Mouse (Mus musculus): ENCODE results near the gene Tmem179b.

Tmem179b gene

DNA sequence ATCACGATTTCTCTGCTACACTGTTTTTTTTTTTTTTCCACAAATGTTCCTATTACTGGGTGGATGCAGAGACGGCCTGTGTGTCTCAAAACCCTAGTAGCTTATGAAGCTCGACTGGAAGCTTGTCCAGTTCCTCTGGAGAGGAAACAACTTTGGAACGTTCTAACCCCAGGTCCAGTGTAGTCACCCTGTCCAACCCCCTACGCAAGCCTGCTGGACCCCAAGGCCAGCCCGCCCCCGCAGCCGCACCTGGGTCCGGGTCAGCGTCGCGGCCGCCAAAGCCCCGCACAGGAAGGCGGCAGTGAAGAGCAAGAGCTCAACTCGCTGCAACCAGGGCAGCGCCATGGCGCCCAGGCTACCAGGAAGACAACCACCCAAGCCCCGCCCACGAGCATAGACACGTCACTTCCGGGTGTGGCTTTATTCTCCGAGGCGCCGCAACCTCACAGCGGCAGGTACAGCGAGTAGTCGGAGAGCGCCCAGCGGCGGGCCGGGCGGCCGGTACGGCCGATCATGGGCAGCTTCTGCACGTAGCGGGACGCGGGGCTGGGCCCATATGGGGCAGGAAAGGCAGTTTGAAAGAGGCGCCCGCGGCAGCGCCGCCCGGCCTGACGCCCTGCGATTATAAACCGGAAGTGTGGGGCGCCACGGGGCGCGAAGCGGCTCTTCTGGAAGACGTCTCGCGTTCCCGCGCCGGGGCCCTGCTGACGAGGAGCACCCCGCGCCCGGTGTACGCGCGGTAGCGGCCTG is at the start of gene Tmem179b:
Gene Tmem179b (minus strand): TSS at position 382 of the 750 bp plus-strand sequence.
- DNase-seq (ENCODE audit: low read depth, low spot score) = peak; percentile 83

GRCm38 (mm10) chr19:8822696-8823095 is 48.4 kb upstream of the Tmem179b start:
- no peak for DNase-seq (ENCODE audit: low read depth, low spot score)

GRCm38 (mm10) chr19:8821146-8821545 is 46.9 kb upstream of the Tmem179b start:
- DNase-seq (ENCODE audit: low read depth, low spot score) = no peak

DNA sequence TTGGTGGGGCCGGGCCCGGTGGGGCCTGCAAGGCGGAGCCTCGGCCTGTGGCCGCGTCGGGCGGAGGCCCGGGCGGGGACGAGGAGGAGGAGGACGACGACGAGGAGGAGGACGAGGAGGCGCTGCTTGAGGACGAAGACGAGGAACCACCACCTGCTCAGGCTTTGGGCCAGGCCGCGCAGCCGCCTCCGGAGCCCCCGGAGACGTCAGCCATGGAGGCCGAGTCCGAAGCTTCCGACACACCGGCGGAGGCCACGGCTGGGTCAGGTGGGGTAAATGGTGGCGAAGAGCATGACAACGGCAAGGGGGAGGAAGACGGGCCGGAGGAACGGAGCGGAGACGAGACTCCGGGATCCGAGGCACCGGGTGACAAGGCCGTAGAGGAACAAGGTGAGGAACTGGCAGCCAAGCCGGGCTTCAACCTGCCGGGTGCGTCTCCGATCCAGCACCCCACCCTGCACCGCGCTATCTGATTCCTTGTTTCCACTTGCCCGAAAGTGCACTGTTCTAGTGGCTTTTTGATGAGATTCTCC is 46.2 kb upstream of the Tmem179b start:
- no peak for DNase-seq (ENCODE audit: low read depth, low spot score)

- DNase-seq (ENCODE audit: low read depth, low spot score) = peak; percentile 97
Measured at GRCm38 (mm10) chr19:8819596-8820423, 45.5 kb upstream of the Tmem179b start, which contains the start of gene Hnrnpul2. Gene Hnrnpul2, plus strand, starts transcription at chr19:8820010.

DNA sequence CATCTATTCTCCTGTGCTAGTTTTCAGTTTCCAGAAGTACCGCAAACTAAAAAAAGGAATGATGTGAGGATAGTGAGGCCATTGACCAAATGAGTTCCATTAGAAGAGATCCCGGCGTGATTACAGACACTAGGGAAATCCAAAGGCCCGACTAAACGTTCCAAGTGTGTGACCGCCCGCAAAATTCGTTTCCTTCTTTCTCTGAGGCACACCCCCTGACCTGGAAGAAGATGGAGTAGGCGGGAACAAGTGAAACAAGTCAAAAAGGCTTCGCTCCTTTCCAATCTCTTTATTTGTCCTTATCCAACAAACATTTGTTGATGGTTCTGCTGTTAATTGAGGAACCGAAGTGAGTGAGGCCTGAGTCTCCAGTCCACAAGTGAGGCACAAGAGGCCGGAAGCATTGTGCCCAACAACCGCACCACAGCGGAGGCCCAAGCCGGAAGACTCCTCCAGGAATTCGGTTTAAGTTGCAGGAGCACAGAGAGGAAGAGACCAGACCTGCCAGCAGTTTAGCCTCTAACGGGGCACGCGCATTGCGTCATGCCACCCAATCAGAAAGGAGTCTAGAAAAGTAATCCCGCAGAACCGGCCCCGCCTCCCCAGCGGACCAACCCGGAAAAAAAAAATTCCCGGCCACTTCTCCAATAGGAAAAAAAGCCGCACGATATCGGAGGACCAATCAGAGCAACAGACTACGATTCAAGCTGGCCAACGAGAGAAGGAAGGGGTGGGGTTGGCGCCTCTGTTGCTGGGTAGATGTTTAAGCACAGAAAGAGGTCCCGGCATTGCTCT is 44.7 kb upstream of the Tmem179b start, which contains the start of gene Ttc9c:
Gene Ttc9c (minus strand): TSS at position 533 of the 795 bp plus-strand sequence.
- DNase-seq (ENCODE audit: low read depth, low spot score) = peak; percentile 97

DNA sequence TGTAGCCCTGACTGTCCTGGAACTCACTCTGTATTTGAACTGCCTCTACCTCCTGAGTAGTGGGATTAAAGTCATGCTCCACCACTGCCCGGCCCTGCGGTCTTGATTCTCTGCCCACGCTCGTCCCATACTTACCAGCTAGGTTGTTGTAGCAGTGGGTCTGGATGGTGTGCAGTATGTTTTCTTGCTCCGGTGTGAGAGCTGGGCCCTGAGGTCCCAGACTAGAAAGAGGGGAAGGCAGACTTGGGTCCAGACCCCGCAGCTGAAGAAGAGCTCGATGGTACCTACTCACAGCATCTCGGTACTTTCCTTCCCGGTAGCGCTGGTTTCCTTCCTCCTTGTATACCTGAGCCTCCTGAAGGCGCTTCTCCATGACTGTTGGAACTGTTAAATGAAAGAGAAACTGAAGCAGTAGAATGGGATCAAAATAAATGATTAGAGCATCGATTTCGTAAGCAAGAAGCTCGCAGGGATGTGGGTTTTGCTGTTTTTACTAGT is 44.1 kb upstream of the Tmem179b start:
- no peak for DNase-seq (ENCODE audit: low read depth, low spot score)

DNA sequence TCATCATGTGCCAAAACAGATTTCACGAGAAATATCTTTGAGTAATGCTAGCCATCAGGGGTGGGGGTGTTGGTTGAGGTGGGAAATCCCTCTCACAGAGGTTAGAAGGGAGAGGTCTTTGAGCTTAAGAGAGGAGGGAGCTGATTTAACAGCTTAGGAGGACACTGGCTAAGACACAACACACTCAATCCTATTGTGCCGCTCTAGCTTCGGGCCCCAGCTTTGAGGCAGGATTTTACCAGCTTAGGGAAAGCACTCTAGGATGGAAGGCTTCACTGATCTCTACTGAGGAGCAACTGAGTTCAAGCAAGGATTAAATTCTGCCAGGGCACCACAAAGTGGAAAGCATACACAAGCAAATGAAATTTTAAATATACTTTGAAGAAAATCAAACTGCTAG is 42.7 kb upstream of the Tmem179b start:
- DNase-seq (ENCODE audit: low read depth, low spot score) = no peak

DNA sequence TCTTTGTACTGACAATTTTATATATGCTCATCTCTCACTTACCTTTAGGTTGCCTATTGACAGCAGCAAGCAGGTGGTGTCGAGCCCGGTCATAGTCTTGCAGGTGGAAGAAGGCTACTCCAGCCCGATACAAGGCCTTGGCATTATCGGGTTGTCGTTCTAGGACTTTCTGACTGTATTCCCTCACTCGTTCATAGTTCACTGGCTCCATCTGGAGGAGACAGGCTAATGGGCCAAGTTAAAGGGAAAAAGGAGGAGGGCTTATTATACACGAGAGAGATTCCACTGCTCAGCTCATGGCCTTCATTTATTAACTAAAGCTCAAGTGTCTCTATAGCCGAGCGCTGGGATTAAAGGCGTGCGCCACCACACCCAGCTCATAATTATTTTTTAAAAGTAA is 41.5 kb upstream of the Tmem179b start:
- no peak for DNase-seq (ENCODE audit: low read depth, low spot score)

DNA sequence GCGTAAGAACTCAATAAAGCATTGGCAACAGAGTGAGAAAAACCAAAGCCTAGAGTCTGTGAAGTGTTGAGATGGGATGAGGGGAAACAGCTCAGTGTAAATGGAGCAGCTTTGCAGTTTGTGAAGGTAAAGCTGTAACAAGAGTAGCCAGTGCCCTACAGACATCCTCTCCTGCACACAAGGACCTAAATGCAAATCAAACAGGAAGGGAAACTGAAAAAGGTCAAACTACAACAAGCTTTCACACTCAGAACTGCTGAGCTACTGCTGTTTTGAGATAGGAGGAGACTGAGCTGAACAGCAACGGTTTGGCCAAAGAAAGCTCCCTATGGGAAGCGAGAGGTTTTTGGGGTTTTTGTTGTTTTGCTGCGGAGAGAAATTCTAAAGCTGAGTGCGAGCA is 32.5 kb upstream of the Tmem179b start:
- no peak for DNase-seq (ENCODE audit: low read depth, low spot score)

- no peak for DNase-seq (ENCODE audit: low read depth, low spot score)
Measured at GRCm38 (mm10) chr19:8803879-8804660, 29.8 kb upstream of the Tmem179b start.

DNA sequence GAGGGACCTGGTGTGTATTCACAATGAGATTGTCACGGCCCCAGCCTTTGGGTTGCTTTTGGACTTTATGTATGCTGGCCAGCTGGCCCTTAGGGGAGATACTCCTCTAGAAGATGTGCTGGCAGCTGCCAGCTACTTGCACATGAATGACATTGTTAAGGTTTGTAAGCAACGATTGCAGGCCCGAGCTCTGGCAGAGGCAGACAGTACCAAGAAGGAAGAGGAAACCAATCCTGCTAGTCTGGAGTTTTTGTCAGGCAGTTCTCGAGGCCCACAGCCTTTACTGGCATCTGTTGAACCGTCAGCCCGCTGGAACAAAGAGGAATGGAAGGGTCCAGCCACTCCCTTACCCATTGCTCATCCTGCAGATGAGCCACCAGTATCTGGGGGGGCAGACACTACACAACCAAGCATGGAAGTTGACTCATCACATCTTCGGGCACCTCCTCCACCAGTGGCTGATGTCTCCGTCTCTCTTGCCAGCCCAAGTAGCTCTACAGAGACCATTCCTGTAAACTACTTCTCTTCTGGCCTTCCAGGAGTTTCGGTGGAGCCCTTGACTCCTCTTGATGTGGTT is 29.0 kb upstream of the Tmem179b start:
- DNase-seq (ENCODE audit: low read depth, low spot score) = no peak

DNA sequence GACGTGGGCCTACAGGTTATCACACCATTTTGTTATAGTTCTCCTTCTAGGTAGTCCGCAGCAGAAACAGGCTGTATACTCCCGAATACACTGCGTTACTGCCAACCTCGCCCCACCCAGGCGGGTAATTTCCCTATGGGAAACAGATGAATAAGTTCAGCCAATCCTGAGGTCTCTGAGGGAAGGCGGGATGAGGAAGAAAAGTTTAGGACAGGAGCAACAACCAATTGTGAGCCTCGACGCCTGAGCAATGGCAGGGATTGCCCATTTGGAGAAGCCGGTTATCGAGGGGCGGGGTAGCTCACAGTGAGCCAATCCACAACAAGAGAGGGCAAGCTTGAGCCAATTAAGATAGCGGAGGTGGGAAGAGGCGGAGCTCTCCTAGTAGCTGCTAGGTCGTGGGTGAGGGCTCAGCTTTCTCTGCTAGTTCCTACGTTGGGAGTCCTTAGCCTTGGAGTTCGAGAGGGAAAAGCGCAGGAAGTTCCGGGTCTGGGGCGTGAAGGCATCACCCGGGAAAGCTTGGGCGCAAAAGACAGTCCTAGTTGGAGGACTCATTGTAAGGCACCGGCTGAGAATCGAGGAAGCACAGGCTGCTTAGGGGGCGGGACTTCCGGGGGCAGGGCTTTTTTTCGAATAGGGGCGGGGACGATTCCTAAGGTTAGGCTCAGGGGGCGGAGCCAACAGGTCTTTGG is 28.0 kb upstream of the Tmem179b start, which contains the start of gene Zbtb3:
Gene Zbtb3 (plus strand): TSS at position 426 of the 692 bp plus-strand sequence.
- DNase-seq (ENCODE audit: low read depth, low spot score) = peak; percentile 95

GRCm38 (mm10) chr19:8798947-8799315 is 24.7 kb upstream of the Tmem179b start:
- DNase-seq (ENCODE audit: low read depth, low spot score) = no peak

DNA sequence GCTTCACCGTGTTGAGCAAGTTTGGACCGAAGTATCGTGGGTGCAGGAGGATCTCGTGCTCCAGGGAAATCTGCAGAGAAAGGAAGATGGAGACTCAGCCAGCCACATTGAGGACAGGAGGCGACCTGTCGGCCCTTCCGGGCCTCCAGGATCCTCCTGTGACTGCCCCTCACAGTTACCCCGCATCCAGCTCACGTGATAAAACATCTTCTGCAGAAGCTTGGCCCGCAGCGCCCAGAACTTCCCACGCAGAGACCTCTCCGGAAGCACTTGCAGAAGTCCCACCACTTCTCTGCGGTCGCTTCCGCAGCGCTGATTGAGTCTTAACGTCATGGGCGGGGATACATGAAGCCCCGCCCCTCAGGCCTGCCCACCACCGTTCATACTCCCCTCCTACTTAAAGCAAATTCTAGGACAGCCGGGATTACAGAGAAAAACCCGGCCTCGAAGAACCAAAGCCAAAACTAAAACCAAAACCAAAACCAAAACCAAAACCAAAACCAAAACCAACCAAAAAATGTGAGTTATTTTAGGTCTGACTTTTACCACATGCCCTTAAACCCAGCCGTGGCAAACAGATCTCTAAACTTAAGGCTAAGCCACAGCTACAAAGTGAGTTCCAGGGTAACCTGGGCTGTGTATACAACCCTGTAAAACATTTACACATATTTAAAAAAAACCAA is 24.1 kb upstream of the Tmem179b start, which contains the start of gene Polr2g:
Gene Polr2g (minus strand): TSS at position 314 of the 683 bp plus-strand sequence.
- peak; percentile 71 for DNase-seq (ENCODE audit: low read depth, low spot score)

GRCm38 (mm10) chr19:8790171-8790570 is 15.9 kb upstream of the Tmem179b start:
- DNase-seq (ENCODE audit: low read depth, low spot score) = no peak

- DNase-seq (ENCODE audit: low read depth, low spot score) = no peak
Measured at GRCm38 (mm10) chr19:8789171-8789570, 14.9 kb upstream of the Tmem179b start.

GRCm38 (mm10) chr19:8788521-8788920 is 14.3 kb upstream of the Tmem179b start:
- DNase-seq (ENCODE audit: low read depth, low spot score) = no peak

Data from WW6 (cell line).